ENCODE assay signal across 12 mouse cellular contexts in genomic region chr14:79652654-79653053, GRCm38 (mm10). TPM values are rescaled to one million over a fixed set of nuclear protein-coding genes. Genes with fewer than 3 reads are reported as not detected.
"Had no signal": no experiment of that assay in that cellular context is flagged by ENCODE, and none has a peak within 500 bp of the region (broad histone marks: within the 10 kb centered on the region; RNA-seq: fewer than 3 reads in every experiment).

No protein-coding gene starts in this region.

- H3K27me3 ChIP-seq: limb, embryonic 13.5 days; midbrain, embryonic 13.5 days; stomach, embryonic 15.5 days had no signal

- DNase-seq: kidney, postnatal 10 days; left cerebral cortex, postnatal 4 days; lung, adult 2 months; right cerebral cortex, postnatal 14 days; thymus, postnatal 14 days had no signal

- H3K9ac ChIP-seq: limb, embryonic 13.5 days; liver, embryonic 14.5 days; midbrain, embryonic 13.5 days; stomach, embryonic 15.5 days had no signal

- H3K9me3 ChIP-seq: limb, embryonic 13.5 days; midbrain, embryonic 13.5 days; stomach, embryonic 15.5 days had no signal

- H3K4me1 ChIP-seq: midbrain, embryonic 13.5 days; stomach, embryonic 15.5 days had no signal

- H3K4me3 ChIP-seq: limb, embryonic 13.5 days; midbrain, embryonic 13.5 days; stomach, embryonic 15.5 days had no signal

- H3K27ac ChIP-seq: limb, embryonic 13.5 days; liver, embryonic 14.5 days; midbrain, embryonic 13.5 days; stomach, embryonic 15.5 days had no signal

- H3K4me2 ChIP-seq: limb, embryonic 13.5 days; midbrain, embryonic 13.5 days; stomach, embryonic 15.5 days had no signal

- ATAC-seq: intestine, embryonic 16.5 days; midbrain, embryonic 13.5 days had no signal

- H3K36me3 ChIP-seq: midbrain, embryonic 13.5 days; stomach, embryonic 15.5 days had no signal

RNA-seq across cellular contexts. Expression of gene Cnmd, which starts 9.3 kb away (rescaled TPM):
- polyA plus RNA-seq: large intestine, adult 2 months; spleen, adult 2 months had no signal
